Mouse (Mus musculus): Measurements from ENCODE around the gene Klhl29. TPM values are rescaled to one million over a fixed set of nuclear protein-coding genes. Genes with fewer than 3 reads are reported as not detected.

The Klhl29 gene
- polyA plus RNA-seq, 1 experiment = 0.22 TPM

GRCm38 (mm10) chr12:5330496-5331070 lies 44.9 kb downstream of the Klhl29 start:
- 83% methylated on average over 6 of the region's 6 CpGs for WGBS
- Histone ChIP-seq H3K4me1 (ENCODE audit: control insufficient read depth, insufficient read depth, low read length) (no peaks in the 10 kb centered on the region), H3K4me3 (replicated peaks; ENCODE audit: control insufficient read depth, low read depth, low read length) (no peak overlapping the region), H3K27ac (ENCODE audit: control insufficient read depth, insufficient read depth, low read depth, low read length, poor library complexity) (no peak overlapping the region)
- no peak for TF ChIP-seq POLR2A (IDR thresholded peaks at IDR 0.05; ENCODE audit: borderline replicate concordance, control insufficient read depth, low read depth, low read length)
- TF ChIP-seq CTCF (IDR thresholded peaks at IDR 0.05; ENCODE audit: control insufficient read depth, insufficient read depth, low read length) = no peak

GRCm38 (mm10) chr12:5322444-5323087 lies 52.9 kb downstream of the Klhl29 start:
- 77% methylated on average over 9 of the region's 9 CpGs for WGBS
- Histone ChIP-seq H3K4me1 (ENCODE audit: control insufficient read depth, insufficient read depth, low read length) (no peaks in the 10 kb centered on the region), H3K27ac (ENCODE audit: control insufficient read depth, insufficient read depth, low read depth, low read length, poor library complexity) (no peak overlapping the region), H3K4me3 (replicated peaks; ENCODE audit: control insufficient read depth, low read depth, low read length) (no peak overlapping the region)
- TF ChIP-seq CTCF (IDR thresholded peaks at IDR 0.05; ENCODE audit: control insufficient read depth, insufficient read depth, low read length) (no peak), POLR2A (IDR thresholded peaks at IDR 0.05; ENCODE audit: borderline replicate concordance, control insufficient read depth, low read depth, low read length) (no peak)

DNA sequence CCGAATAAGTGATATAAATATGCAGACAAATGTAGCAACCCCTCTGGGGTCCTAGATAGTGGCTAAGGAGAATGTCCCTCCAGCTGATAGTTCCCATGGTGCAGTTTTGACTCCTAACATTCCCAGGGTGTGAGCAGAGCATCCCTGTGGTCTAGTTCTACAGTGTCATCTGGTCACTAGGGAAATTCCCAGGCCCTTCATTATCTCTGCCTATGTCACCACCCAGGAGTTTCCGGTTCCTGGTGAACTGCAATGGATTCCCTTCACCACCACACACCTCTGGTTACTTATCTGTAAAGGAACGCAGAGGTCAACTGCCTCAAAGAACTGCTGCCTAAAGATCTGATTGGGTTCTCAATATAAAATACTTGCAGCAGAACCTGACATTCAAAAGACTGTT lies 54.5 kb downstream of the Klhl29 start:
- Histone ChIP-seq H3K4me1 (ENCODE audit: control insufficient read depth, insufficient read depth, low read length) (no peaks in the 10 kb centered on the region), H3K4me3 (replicated peaks; ENCODE audit: control insufficient read depth, low read depth, low read length) (no peak overlapping the region), H3K27ac (ENCODE audit: control insufficient read depth, insufficient read depth, low read depth, low read length, poor library complexity) (no peak overlapping the region)
- WGBS = 81% methylated on average over 3 of the region's 3 CpGs
- TF ChIP-seq POLR2A (IDR thresholded peaks at IDR 0.05; ENCODE audit: borderline replicate concordance, control insufficient read depth, low read depth, low read length) (no peak), CTCF (IDR thresholded peaks at IDR 0.05; ENCODE audit: control insufficient read depth, insufficient read depth, low read length) (no peak)

GRCm38 (mm10) chr12:5319359-5319973 lies 56.0 kb downstream of the Klhl29 start:
- no peak overlapping the region for H3K4me3 ChIP-seq (replicated peaks; ENCODE audit: control insufficient read depth, low read depth, low read length)
- H3K4me1 ChIP-seq (ENCODE audit: control insufficient read depth, insufficient read depth, low read length) = no peaks in the 10 kb centered on the region
- TF ChIP-seq CTCF (IDR thresholded peaks at IDR 0.05; ENCODE audit: control insufficient read depth, insufficient read depth, low read length) = no peak
- no peak for TF ChIP-seq POLR2A (IDR thresholded peaks at IDR 0.05; ENCODE audit: borderline replicate concordance, control insufficient read depth, low read depth, low read length)
- WGBS = 63% methylated on average over 12 of the region's 12 CpGs
- H3K27ac ChIP-seq (ENCODE audit: control insufficient read depth, insufficient read depth, low read depth, low read length, poor library complexity) = no peak overlapping the region

DNA sequence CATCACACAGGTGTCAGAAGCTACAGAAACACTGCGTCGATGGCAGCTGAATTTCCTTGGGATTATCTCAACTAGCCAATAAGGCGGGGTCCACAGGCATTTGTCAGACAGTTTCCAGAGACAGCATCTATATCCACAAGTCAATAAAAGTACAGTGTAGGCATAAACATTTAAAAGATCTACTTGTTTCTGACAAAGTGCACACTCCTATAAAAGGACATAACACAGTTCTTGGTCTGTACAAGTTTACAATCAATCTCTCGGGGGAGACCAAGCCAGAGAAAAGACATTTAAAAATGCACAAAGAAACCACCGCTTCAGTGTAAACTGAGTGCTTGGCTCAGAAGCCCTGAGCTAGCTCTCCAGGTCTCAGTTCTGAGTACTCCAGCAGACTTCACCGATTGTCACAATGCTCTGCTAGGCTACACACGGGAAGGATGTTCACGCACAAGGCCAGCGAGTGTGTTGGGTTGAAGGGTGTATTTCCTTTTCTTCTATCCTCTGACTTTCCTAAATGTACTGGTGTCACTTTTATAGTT lies 59.4 kb downstream of the Klhl29 start:
- no peak overlapping the region for H3K4me3 ChIP-seq (replicated peaks; ENCODE audit: control insufficient read depth, low read depth, low read length)
- no peaks in the 10 kb centered on the region for H3K4me1 ChIP-seq (ENCODE audit: control insufficient read depth, insufficient read depth, low read length)
- H3K27ac ChIP-seq (ENCODE audit: control insufficient read depth, insufficient read depth, low read depth, low read length, poor library complexity) = no peak overlapping the region
- 87% methylated on average over 9 of the region's 9 CpGs for whole genome bisulfite sequencing
- TF ChIP-seq POLR2A (IDR thresholded peaks at IDR 0.05; ENCODE audit: borderline replicate concordance, control insufficient read depth, low read depth, low read length) (no peak), CTCF (IDR thresholded peaks at IDR 0.05; ENCODE audit: control insufficient read depth, insufficient read depth, low read length) (no peak)

GRCm38 (mm10) chr12:5307923-5308322 lies 67.6 kb downstream of the Klhl29 start:
- Histone ChIP-seq H3K4me1 (ENCODE audit: control insufficient read depth, insufficient read depth, low read length) (no peaks in the 10 kb centered on the region), H3K4me3 (replicated peaks; ENCODE audit: control insufficient read depth, low read depth, low read length) (no peak overlapping the region), H3K27ac (ENCODE audit: control insufficient read depth, insufficient read depth, low read depth, low read length, poor library complexity) (no peak overlapping the region)
- 77% methylated on average over 2 of the region's 2 CpGs for WGBS
- TF ChIP-seq POLR2A (IDR thresholded peaks at IDR 0.05; ENCODE audit: borderline replicate concordance, control insufficient read depth, low read depth, low read length) = no peak
- no peak for TF ChIP-seq CTCF (IDR thresholded peaks at IDR 0.05; ENCODE audit: control insufficient read depth, insufficient read depth, low read length)

DNA sequence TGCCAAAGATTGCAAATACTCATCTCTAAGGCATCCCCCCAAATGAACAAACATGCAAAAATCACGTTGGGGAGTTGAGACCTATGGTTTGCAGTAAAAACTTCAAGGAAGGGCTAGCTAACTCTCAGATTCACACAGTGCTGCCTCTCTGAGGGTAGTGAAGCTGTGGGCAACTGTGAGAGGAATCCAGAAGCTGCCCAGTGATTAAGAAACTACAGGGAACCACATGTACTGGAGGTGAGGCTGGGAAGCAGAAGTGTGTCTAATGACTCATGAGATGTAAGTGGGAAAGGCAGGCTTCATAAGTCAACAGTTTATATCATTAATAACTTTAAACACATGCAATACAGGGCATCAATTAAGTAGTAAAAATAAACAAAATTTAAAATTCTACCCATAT lies 70.0 kb downstream of the Klhl29 start:
- Histone ChIP-seq H3K4me3 (replicated peaks; ENCODE audit: control insufficient read depth, low read depth, low read length) (no peak overlapping the region), H3K4me1 (ENCODE audit: control insufficient read depth, insufficient read depth, low read length) (no peaks in the 10 kb centered on the region)
- WGBS = 26% methylated on average over 1 of the region's 1 CpGs

GRCm38 (mm10) chr12:5303912-5304311 lies 71.6 kb downstream of the Klhl29 start:
- Histone ChIP-seq H3K4me3 (replicated peaks; ENCODE audit: control insufficient read depth, low read depth, low read length) (no peak overlapping the region), H3K4me1 (ENCODE audit: control insufficient read depth, insufficient read depth, low read length) (no peaks in the 10 kb centered on the region), H3K27ac (ENCODE audit: control insufficient read depth, insufficient read depth, low read depth, low read length, poor library complexity) (no peak overlapping the region)
- TF ChIP-seq CTCF (IDR thresholded peaks at IDR 0.05; ENCODE audit: control insufficient read depth, insufficient read depth, low read length) (no peak), POLR2A (IDR thresholded peaks at IDR 0.05; ENCODE audit: borderline replicate concordance, control insufficient read depth, low read depth, low read length) (no peak)
- 82% methylated on average over 5 of the region's 5 CpGs for WGBS

More for the DNA sequence above, 70.0 kb downstream of the Klhl29 start:
- TF ChIP-seq CTCF (IDR thresholded peaks at IDR 0.05; ENCODE audit: control insufficient read depth, insufficient read depth, low read length) (no peak), POLR2A (IDR thresholded peaks at IDR 0.05; ENCODE audit: borderline replicate concordance, control insufficient read depth, low read depth, low read length) (no peak)
- no peak overlapping the region for H3K27ac ChIP-seq (ENCODE audit: control insufficient read depth, insufficient read depth, low read depth, low read length, poor library complexity)

Measured in bone marrow, adult 2 months (tissue).